ENCODE assay signal across 8 mouse cellular contexts in genomic region chr16:24282194-24282683, GRCm38 (mm10).
DNase-seq lines count a peak whose midpoint lies in the region; ATAC-seq and TF ChIP-seq lines count a peak whose summit lies in the region.

No protein-coding gene starts in this region.

- WGBS in forebrain, postnatal 0 days, result 19% methylated on average over 6 of the region's 6 CpGs
- 15% methylated on average over 6 of the region's 6 CpGs for WGBS in heart, postnatal 0 days
- WGBS in neural tube, embryonic 13.5 days, result 28% methylated on average over 6 of the region's 6 CpGs

- ATAC-seq in forebrain, postnatal 0 days, result peak; percentile 97
- ATAC-seq in heart, postnatal 0 days (ENCODE audit: insufficient read depth, low read depth), result peak; percentile 92
- ATAC-seq in neural tube, embryonic 13.5 days (ENCODE audit: low read depth), result peak; percentile 95

- peak; percentile 47; the same call in 1 of the 2 replicates for TF ChIP-seq CTCF in forebrain, postnatal 0 days (IDR thresholded peaks at IDR 0.05; ENCODE audit: low read depth)
- peak; percentile 50 for TF ChIP-seq CTCF in heart, postnatal 0 days (IDR thresholded peaks at IDR 0.05; ENCODE audit: low read depth)

- H3K4me1 ChIP-seq in forebrain, postnatal 0 days (ENCODE audit: insufficient read depth), result no peaks in the 10 kb centered on the region
- no peaks in the 10 kb centered on the region for H3K4me1 ChIP-seq in heart, postnatal 0 days (ENCODE audit: control insufficient read depth, insufficient read depth)
- peaks cover 8% of the 10 kb centered on the region; the same call in 1 of the 2 replicates for H3K4me1 ChIP-seq in neural tube, embryonic 13.5 days (replicated peaks)

- TF ChIP-seq EP300 in heart, postnatal 0 days (IDR thresholded peaks at IDR 0.05; ENCODE audit: low read depth), result no peak

- H3K9me3 ChIP-seq in forebrain, postnatal 0 days (ENCODE audit: low read length), result no peaks in the 10 kb centered on the region
- no peaks in the 10 kb centered on the region for H3K9me3 ChIP-seq in heart, postnatal 0 days (replicated peaks; ENCODE audit: control insufficient read depth, low read length)
- H3K9me3 ChIP-seq in neural tube, embryonic 13.5 days, result no peaks in the 10 kb centered on the region

- no peak overlapping the region for H3K27ac ChIP-seq in forebrain, postnatal 0 days (ENCODE audit: low read depth, low read length)
- 0 out of 2 replicates have a peak overlapping the region, but pooled peaks have one; percentile 9 for H3K27ac ChIP-seq in heart, postnatal 0 days (ENCODE audit: low read depth)
- H3K27ac ChIP-seq in neural tube, embryonic 13.5 days (replicated peaks), result peak overlapping the region; percentile 68; the same call in 1 of the 2 replicates

- no peak overlapping the region for H3K4me3 ChIP-seq in forebrain, postnatal 0 days (ENCODE audit: low read depth, low read length)
- no peak overlapping the region for H3K4me3 ChIP-seq in heart, postnatal 0 days (ENCODE audit: low read depth, low read length)
- no peak overlapping the region for H3K4me3 ChIP-seq in neural tube, embryonic 13.5 days

- no peak overlapping the region for H3K4me2 ChIP-seq in forebrain, postnatal 0 days (ENCODE audit: low read depth)
- no peak overlapping the region for H3K4me2 ChIP-seq in heart, postnatal 0 days (ENCODE audit: low read depth, low read length)
- no peak overlapping the region for H3K4me2 ChIP-seq in neural tube, embryonic 13.5 days

- H3K36me3 ChIP-seq in forebrain, postnatal 0 days (ENCODE audit: insufficient read depth), result no peaks in the 10 kb centered on the region
- H3K36me3 ChIP-seq in heart, postnatal 0 days (replicated peaks; ENCODE audit: control insufficient read depth, insufficient read depth, low read length), result no peaks in the 10 kb centered on the region
- no peaks in the 10 kb centered on the region for H3K36me3 ChIP-seq in neural tube, embryonic 13.5 days

- peak; percentile 9 to 19 for DNase-seq in spleen, postnatal 36 days (ENCODE audit: low spot score in 2 of 2)
- no peak for DNase-seq in spleen, postnatal 14 days (ENCODE audit: low spot score in 2 of 2)
- peak; percentile 76 for DNase-seq in forebrain, postnatal 0 days
- DNase-seq in heart, postnatal 0 days (ENCODE audit: low spot score), result peak; percentile 83
- DNase-seq in kidney, postnatal 25 days, result peak; percentile 66 to 89
- peak; percentile 35 for DNase-seq in liver
- peak; percentile 83 for DNase-seq in urinary bladder, postnatal 14 days (ENCODE audit: low spot score)

- no peak overlapping the region for H3K9ac ChIP-seq in forebrain, postnatal 0 days
- no peak overlapping the region for H3K9ac ChIP-seq in heart, postnatal 0 days (replicated peaks; ENCODE audit: low read depth, low read length)
- H3K9ac ChIP-seq in neural tube, embryonic 13.5 days, result no peak overlapping the region

- H3K27me3 ChIP-seq in forebrain, postnatal 0 days (ENCODE audit: insufficient read depth, low read length), result no peaks in the 10 kb centered on the region
- no peaks in the 10 kb centered on the region for H3K27me3 ChIP-seq in heart, postnatal 0 days (ENCODE audit: control insufficient read depth, insufficient read depth, low read length)
- H3K27me3 ChIP-seq in neural tube, embryonic 13.5 days, result no peaks in the 10 kb centered on the region

Comparison
In these comparisons a context has a peak if more than half of its experiments do, and no peak if none do; other contexts are left out.
1. DNase-seq: peak in spleen, postnatal 36 days (2 of 2), forebrain, postnatal 0 days (single experiment), heart, postnatal 0 days (single experiment), kidney, postnatal 25 days (2 of 2), liver (single experiment) and urinary bladder, postnatal 14 days (single experiment); none in spleen, postnatal 14 days (0 of 2).
2. Peak in every context shown above with its lines, with median percentiles within 50 percentile points of each other: ATAC-seq.